Mouse (Mus musculus) hindbrain, embryonic 11.5 days (tissue): ENCODE results near the gene Mtfr1l. TPM values are rescaled to one million over a fixed set of nuclear protein-coding genes. Genes with fewer than 3 reads are reported as not detected.
"Not testable (repeated sequence)": the region's sequence is repeated elsewhere in the genome, so short reads cannot be mapped to it uniquely, and the experiment has no call there.

ENCODE experiments used
- ATAC-seq: fragments of 200-750 bp; cut with Nextera tagmentation; 2 replicates; pipeline ENCODE4 v1.8.0; 2017; ENCODE audit warnings: mild to moderate bottlenecking, moderate TSS enrichment, moderate library complexity; ENCODE audit not compliant: low FRiP score
- DNase-seq: peaks from one replicate; pipeline ENCODE4 v3.0.0-alpha.2; 2015; ENCODE audit warnings: low spot score
- H3K27ac ChIP-seq: fragments of 300-500 bp; sonication (generic); 2 replicates; pipeline ENCODE4 v1.5.1; 2014; ENCODE audit warnings: mild to moderate bottlenecking, low read depth, low read length
- H3K27me3 ChIP-seq: fragments of 300-500 bp; sonication (generic); 2 replicates; pipeline ENCODE4 v1.6.1; 2014; ENCODE audit warnings: mild to moderate bottlenecking, low read length, moderate library complexity, mixed read lengths; ENCODE audit not compliant: control insufficient read depth, insufficient read depth
- H3K36me3 ChIP-seq: fragments of 300-500 bp; sonication (generic); 2 replicates; pipeline ENCODE4 v1.6.1; 2014; ENCODE audit warnings: mild to moderate bottlenecking, low read length, moderate library complexity, mixed read lengths; ENCODE audit not compliant: control insufficient read depth, insufficient read depth
- H3K4me1 ChIP-seq: fragments of 300-500 bp; sonication (generic); replicated peaks from 2 replicates; pipeline ENCODE4 v1.6.1; 2014; ENCODE audit warnings: low read length, mixed read lengths; ENCODE audit not compliant: control insufficient read depth, insufficient read depth
- H3K4me2 ChIP-seq: fragments of 300-500 bp; sonication (generic); replicated peaks from 2 replicates; pipeline ENCODE4 v1.6.1; 2014; ENCODE audit warnings: mild to moderate bottlenecking, low read depth, low read length
- H3K4me3 ChIP-seq: fragments of 300-500 bp; sonication (generic); 2 replicates; pipeline ENCODE4 v1.5.1; 2014; ENCODE audit warnings: low read depth, low read length
- H3K9ac ChIP-seq: fragments of 300-500 bp; sonication (generic); 2 replicates; pipeline ENCODE4 v1.6.1; 2014; ENCODE audit warnings: low read depth, low read length
- H3K9me3 ChIP-seq: fragments of 300-500 bp; sonication (generic); 2 replicates; pipeline ENCODE4 v1.6.1; 2016; ENCODE audit warnings: low read length; ENCODE audit not compliant: control insufficient read depth
- WGBS: fragments of 180-500 bp; shearing (Covaris S2); extraction: QIAGEN DNeasy Blood & Tissue Kit; methylation state at CpG from one replicate; pipeline ENCODE4 v1.1.7; 2014; 5-methylcytosine and 5-hydroxymethylcytosine counted together
- polyA plus RNA-seq: library from polyadenylated mRNA; unstranded; fragments of >200 nt; fragmentation: Nextera tagmentation; extraction: Ambion mirVana; gene quantifications from 2 replicates; pipeline ENCODE4 v1.2.1, GENCODE M21; 2014

Gene Mtfr1l
- polyA plus RNA-seq, 1 experiment from 2014 or later = 136 TPM

DNA sequence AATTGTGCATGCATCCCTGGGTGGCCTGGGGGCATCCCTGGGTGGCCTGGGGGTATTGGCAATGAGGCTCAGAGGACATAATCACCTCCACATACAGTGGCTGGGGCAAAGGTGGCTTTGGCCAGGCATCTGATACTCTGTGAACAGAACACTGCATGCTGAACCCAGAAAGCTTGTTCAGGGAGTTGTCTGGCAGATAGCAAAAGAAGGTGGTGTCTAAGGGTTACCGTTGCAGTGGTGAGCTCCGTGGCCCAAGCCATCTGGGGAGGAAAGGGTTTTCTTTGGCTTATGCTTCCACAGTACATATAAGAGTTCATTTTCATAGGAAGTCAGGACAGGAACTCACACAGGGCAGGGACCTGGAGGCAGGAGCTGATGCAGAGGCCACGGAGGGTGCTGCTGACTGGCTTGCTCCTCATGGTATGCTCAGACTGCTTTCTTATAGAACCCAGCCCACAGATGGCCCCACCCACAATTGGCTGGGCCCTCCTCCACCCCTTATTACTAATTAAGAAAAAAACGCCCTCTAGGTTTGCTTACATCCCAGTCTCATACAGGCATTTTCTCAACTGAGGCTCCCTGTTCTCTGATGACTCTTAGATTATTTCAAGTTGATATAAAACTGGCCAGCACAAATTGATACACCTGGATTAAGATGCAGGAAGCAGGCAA is 31.4 kb downstream of the Mtfr1l start:
- 84% methylated on average over 4 of the region's 4 CpGs for WGBS
- Histone ChIP-seq H3K9ac (no peak overlapping the region), H3K9me3 (no peaks in the 10 kb centered on the region), H3K36me3 (no peaks in the 10 kb centered on the region), H3K4me1 (no peaks in the 10 kb centered on the region), H3K4me2 (no peak overlapping the region), H3K27me3 (no peaks in the 10 kb centered on the region), H3K27ac (no peak overlapping the region), H3K4me3 (no peak overlapping the region)
- no peak for ATAC-seq
- no peak for DNase-seq

DNA sequence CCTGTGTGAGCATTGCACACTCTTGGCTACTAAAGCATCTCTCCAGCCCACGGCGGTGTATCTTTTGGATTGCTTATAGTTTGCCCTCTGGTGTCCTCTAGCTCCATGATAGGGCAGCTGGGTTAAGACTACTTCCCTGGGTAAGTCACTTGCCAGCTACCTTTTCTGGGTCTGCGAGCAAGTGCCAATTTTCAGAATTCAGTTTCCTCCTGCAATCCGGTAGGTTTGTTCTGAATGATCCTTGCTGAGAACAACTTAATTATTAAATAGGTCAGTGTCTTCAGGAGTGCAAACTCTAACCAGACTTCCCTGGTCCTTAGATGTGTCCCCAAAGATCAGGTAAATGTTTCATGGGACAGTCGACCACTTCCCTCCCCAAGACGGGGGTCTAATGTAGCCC is 34.1 kb downstream of the Mtfr1l start:
- WGBS = 89% methylated on average over 6 of the region's 6 CpGs

DNA sequence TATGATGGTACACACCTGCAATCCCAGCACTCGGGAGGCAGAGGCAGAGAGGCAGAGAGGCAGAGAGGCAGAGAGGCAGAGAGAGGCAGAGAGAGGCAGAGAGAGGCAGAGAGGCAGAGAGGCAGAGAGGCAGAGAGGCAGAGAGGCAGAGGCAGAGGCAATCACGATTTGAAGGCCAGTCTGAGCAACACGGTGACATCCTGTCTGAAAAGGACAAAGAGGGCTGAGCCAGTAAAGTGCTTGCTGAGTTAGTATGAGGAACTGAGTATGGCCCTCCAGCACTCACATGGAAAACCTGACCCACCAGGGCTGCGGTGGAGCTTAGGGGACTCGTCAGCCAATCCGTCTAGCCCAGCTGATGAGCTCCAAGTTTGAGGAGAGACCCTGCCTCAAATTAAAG is 36.2 kb downstream of the Mtfr1l start:
- H3K9me3 ChIP-seq, H3K4me2 ChIP-seq: not testable (repeated sequence)

More for the DNA sequence above, 34.1 kb downstream of the Mtfr1l start:
- H3K9ac ChIP-seq = no peak overlapping the region
- no peaks in the 10 kb centered on the region for H3K27me3 ChIP-seq
- H3K4me3 ChIP-seq = no peak overlapping the region
- DNase-seq (no peak), ATAC-seq (no peak)
- H3K9me3 ChIP-seq = no peaks in the 10 kb centered on the region
- no peaks in the 10 kb centered on the region for H3K4me1 ChIP-seq
- H3K4me2 ChIP-seq = no peak overlapping the region
- H3K27ac ChIP-seq = no peak overlapping the region
- H3K36me3 ChIP-seq = no peaks in the 10 kb centered on the region

DNA sequence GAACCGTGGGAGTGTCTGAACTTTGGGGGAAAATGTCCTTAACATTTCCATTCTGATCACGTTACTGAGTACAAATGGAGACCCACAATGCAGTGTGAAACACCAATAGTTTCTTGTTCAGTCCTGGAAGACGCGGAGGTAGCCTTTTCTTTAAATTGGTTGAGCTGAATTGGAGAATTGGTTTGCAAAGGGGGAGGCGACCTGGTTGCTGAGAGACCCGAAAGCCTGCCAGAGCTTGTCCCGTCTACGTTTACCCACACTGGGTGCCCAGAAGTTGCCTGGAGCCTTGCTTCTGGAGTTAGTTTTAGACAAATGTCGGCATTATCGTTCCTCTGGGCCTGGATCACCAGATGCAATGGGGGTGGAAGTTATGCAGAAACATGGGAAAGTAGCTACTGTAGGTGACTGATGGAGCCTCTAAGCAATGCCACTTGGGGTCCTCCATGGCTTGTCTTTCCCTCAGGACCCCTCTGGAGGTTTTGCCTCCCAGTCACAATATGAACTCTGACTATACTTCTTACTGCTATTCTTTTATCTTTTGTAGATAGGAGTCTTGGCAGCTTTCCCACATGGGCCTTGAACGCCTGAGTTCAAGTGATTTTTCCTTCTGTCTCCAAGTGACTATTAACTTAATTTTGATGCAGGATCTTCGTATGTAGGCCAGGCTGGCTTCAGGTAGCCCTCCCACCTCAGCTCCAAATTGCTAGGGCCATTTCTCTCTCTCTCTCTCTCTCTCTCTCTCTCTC is 37.0 kb downstream of the Mtfr1l start:
- H3K4me1 ChIP-seq = no peaks in the 10 kb centered on the region
- 77% methylated on average over 12 of the region's 12 CpGs for WGBS
- no peak overlapping the region for H3K9ac ChIP-seq
- DNase-seq (no peak), ATAC-seq (no peak)
- no peaks in the 10 kb centered on the region for H3K9me3 ChIP-seq
- H3K4me3 ChIP-seq = no peak overlapping the region
- H3K27ac ChIP-seq = no peak overlapping the region
- no peak overlapping the region for H3K4me2 ChIP-seq
- no peaks in the 10 kb centered on the region for H3K36me3 ChIP-seq
- H3K27me3 ChIP-seq = no peaks in the 10 kb centered on the region

More for the DNA sequence above, 36.2 kb downstream of the Mtfr1l start:
- H3K4me1 ChIP-seq, H3K4me3 ChIP-seq, DNase-seq, H3K9ac ChIP-seq, ATAC-seq, H3K36me3 ChIP-seq, H3K27ac ChIP-seq, H3K27me3 ChIP-seq: not testable (repeated sequence)
- WGBS = 84% methylated on average over 6 of the region's 6 CpGs

DNA sequence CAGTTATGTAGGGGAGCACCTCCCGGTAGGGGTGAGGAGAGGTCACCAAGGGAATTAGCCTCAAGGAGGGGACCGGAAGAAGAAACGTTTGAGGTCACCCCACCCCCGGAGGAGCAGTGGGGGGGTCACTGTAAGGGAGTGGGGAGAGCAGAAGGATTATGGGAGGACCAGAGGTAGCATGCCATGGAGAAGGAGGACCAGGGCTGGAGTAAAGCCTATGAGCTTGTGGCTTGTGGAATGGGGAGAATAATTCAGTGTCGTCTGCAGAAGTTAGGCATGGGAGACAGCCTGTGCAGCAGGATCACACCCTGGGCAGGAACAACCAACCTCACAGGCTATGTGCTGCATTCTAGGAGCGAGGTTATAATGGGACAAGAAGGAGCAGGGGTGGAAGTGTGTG is 38.0 kb downstream of the Mtfr1l start:
- no peak overlapping the region for H3K27ac ChIP-seq
- no peaks in the 10 kb centered on the region for H3K9me3 ChIP-seq
- no peak for ATAC-seq
- no peak for DNase-seq
- H3K36me3 ChIP-seq = no peaks in the 10 kb centered on the region
- peak overlapping the region; percentile 67 for H3K9ac ChIP-seq
- H3K4me3 ChIP-seq = peak overlapping the region; percentile 51
- WGBS = 9% methylated on average over 6 of the region's 6 CpGs
- peak overlapping the region; percentile 98 for H3K4me2 ChIP-seq
- no peaks in the 10 kb centered on the region for H3K27me3 ChIP-seq
- no peaks in the 10 kb centered on the region for H3K4me1 ChIP-seq

DNA sequence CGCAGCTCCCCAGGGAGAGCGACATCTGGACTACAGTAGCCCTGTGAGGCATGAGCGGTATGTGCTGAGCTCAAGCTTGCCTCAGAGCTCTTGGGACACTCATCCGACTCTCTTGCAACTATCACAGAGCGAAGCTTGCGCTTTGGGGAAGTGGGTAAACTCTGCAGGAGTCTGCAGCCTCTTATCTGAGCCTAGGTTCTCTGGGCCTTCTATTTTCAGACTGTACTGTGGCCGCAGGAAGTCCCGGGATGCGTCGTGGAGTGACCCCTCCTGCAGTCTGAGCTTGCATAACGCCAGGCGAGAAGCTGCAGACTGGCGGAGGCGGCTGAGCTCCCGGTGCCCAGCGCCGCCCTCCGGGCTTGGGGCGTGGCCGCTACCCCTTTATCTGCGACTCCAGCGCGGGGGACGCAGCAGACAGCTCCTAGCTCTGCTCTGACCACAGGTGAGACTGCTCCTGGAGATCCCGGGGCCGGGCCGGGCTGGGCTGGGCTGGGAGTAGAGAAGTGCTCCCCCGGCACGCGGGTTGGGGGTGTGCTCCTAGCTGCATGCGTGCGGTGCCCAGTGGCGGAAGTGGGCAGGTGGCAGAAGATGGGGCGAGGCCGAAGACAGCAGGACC is 38.5 kb downstream of the Mtfr1l start, which contains the start of gene Paqr7:
Gene Paqr7 (plus strand): TSS at position 103 of the 616 bp plus-strand sequence.
- 3% methylated on average over 35 of the region's 35 CpGs for WGBS
- peak within 1 kb of the TSS; percentile 67 for H3K9ac ChIP-seq
- peak within 1 kb of the TSS; percentile 51 for H3K4me3 ChIP-seq
- no peak within 1 kb of the TSS for H3K27ac ChIP-seq
- no peaks in the 10 kb centered on the region for H3K4me1 ChIP-seq
- no peaks in the 10 kb centered on the region for H3K27me3 ChIP-seq
- DNase-seq (peak; percentile 56), ATAC-seq (peak; percentile 67)
- no peaks in the 10 kb centered on the region for H3K36me3 ChIP-seq
- no peaks in the 10 kb centered on the region for H3K9me3 ChIP-seq
- peak within 1 kb of the TSS; percentile 98 for H3K4me2 ChIP-seq

DNA sequence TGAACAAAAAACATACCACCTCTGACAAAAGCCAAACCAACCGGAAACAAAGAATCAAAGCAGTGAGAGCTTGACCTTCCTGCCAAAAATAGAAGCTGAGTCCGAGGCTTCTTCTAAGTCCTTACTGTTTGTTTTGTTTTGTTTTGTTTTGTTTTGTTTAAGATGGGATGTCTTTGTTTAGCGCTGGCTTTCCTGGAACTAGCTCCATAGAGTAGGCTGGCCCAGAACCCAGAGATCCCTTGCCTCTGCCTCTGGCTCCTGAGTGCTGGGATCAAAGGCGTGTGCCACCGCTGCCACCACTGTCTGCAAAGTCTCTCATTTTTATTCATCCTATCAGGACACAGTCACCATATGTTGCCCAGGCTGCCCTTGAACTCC is 39.7 kb downstream of the Mtfr1l start:
- Histone ChIP-seq H3K27me3 (no peaks in the 10 kb centered on the region), H3K4me2 (no peak overlapping the region), H3K27ac (no peak overlapping the region), H3K4me1 (no peaks in the 10 kb centered on the region), H3K36me3 (no peaks in the 10 kb centered on the region), H3K9ac (no peak overlapping the region), H3K4me3 (no peak overlapping the region), H3K9me3 (no peaks in the 10 kb centered on the region)
- WGBS = 70% methylated on average over 5 of the region's 5 CpGs
- DNase-seq (no peak), ATAC-seq (no peak)

DNA sequence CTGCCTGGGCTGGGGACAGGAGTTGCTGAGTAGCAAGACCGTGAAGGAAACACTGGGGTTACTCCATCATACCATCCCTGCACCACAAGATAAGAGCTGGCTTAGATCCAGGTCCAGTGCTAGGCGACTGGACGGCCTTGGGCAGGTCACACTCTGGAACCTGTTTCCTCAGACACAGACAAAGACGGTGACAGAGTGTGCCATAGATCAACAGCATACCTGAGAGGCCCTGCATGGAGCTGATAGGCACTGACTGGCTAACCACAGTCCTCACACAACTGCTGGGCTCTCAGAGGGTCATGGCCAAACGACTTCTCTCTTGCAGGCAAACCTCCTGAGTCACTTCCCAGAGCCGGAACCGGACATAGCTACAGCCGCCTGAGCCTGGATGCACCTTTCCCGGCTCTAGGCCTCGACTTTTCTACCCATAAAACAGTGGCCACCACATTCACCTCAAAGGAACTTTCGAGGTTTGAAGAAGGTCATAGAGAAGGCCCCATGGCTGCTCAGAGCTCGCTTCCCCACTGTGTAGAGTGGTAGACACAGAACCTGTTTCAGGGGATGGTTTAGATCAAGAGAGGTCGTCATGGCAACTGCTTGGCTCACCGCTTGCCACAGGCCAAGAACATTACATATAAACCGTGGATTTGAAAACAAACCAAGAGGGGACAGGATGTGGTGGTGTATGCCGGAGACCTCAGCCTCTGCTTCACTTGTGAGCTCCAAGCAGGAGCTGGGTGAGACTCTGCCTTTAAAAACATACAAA is 40.2 kb downstream of the Mtfr1l start:
- Histone ChIP-seq H3K4me3 (no peak overlapping the region), H3K9me3 (no peaks in the 10 kb centered on the region), H3K36me3 (no peaks in the 10 kb centered on the region), H3K4me2 (no peak overlapping the region), H3K27me3 (no peaks in the 10 kb centered on the region), H3K4me1 (no peaks in the 10 kb centered on the region), H3K27ac (no peak overlapping the region), H3K9ac (no peak overlapping the region)
- WGBS = 72% methylated on average over 16 of the region's 16 CpGs
- DNase-seq = no peak
- no peak for ATAC-seq
